In genomic region chr19:35735754-35736153, GRCm38 (mm10) we compare ENCODE assay signal across 17 mouse cellular contexts.
"Had no signal": no experiment of that assay in that cellular context is flagged by ENCODE, and none has a peak within 500 bp of the region (broad histone marks: within the 10 kb centered on the region; RNA-seq: fewer than 3 reads in every experiment).

No protein-coding gene starts in this region.

- H3K4me3 ChIP-seq: neural tube, embryonic 12.5 days; neural tube, embryonic 13.5 days; neural tube, embryonic 15.5 days; stomach, embryonic 15.5 days had no signal

- H3K27me3 ChIP-seq: neural tube, embryonic 12.5 days; neural tube, embryonic 13.5 days; neural tube, embryonic 15.5 days; stomach, embryonic 15.5 days had no signal

- H3K36me3 ChIP-seq: neural tube, embryonic 12.5 days; neural tube, embryonic 13.5 days; neural tube, embryonic 15.5 days; stomach, embryonic 15.5 days had no signal

- DNase-seq: retina, postnatal 1 day; right cerebral cortex, adult 18-20 months; right cerebral cortex, postnatal 14 days; right cerebral cortex, postnatal 25 days; right cerebral cortex, postnatal 4 days; spleen, adult 18-20 months; thymus, adult 18-20 months; thymus, adult 2 months; thymus, postnatal 14 days; thymus, postnatal 25 days; thymus, postnatal 36 days; thymus, postnatal 4 days had no signal

- H3K9me3 ChIP-seq: neural tube, embryonic 12.5 days; neural tube, embryonic 13.5 days; neural tube, embryonic 15.5 days; stomach, embryonic 15.5 days had no signal

- H3K27ac ChIP-seq: neural tube, embryonic 12.5 days; neural tube, embryonic 13.5 days; neural tube, embryonic 15.5 days; stomach, embryonic 15.5 days; stomach, postnatal 0 days had no signal

- H3K4me1 ChIP-seq: neural tube, embryonic 12.5 days; neural tube, embryonic 13.5 days; neural tube, embryonic 15.5 days; stomach, embryonic 15.5 days had no signal

- H3K9ac ChIP-seq: neural tube, embryonic 12.5 days; neural tube, embryonic 13.5 days; neural tube, embryonic 15.5 days; stomach, embryonic 15.5 days had no signal
